Mouse (Mus musculus) v-Abl transformed pro-B cells (cell line): ENCODE results near the gene Gpr19.

ENCODE experiments used
- in situ Hi-C, 2 experiments: fragments of 400-800 bp; cut with MboI; formaldehyde crosslinking; loops; one replicate each; pipeline ENCODE4 v1.15.1; 2025; ENCODE audit not compliant: unreplicated experiment in 2 of 2

Gene Gpr19

GRCm38 (mm10) chr6:134819741-134820140, 78.6 kb downstream of the Gpr19 start:
- in situ Hi-C loops, result no loop called here
